ENCODE assay signal across 22 mouse cellular contexts in genomic region chr19:33087961-33088360, GRCm38 (mm10).
DNase-seq lines count a peak whose midpoint lies in the region; TF ChIP-seq lines count a peak whose summit lies in the region.
"Had no signal": no experiment of that assay in that cellular context is flagged by ENCODE, and none has a peak within 500 bp of the region (broad histone marks: within the 10 kb centered on the region; RNA-seq: fewer than 3 reads in every experiment).

No protein-coding gene starts in this region.

- no peak overlapping the region for H3K4me3 ChIP-seq in gastrocnemius, adult 2 months
- H3K4me3 ChIP-seq in layer of hippocampus, adult 2 months: no peak overlapping the region
- H3K4me3 ChIP-seq: embryonic facial prominence, embryonic 15.5 days; erythroblast, embryonic 14.5 days; forebrain, embryonic 10.5 days; heart, embryonic 10.5 days; hindbrain, embryonic 12.5 days had no signal

- DNase-seq in gastrocnemius, adult 2 months: no peak
- no peak for DNase-seq in gastrocnemius, postnatal 14 days
- peak; percentile 48 to 50 for DNase-seq in spleen, postnatal 36 days (ENCODE audit: low spot score in 2 of 2)
- no peak for DNase-seq in spleen, adult 12 weeks (ENCODE audit: low spot score)
- DNase-seq in thymus, postnatal 0 days (ENCODE audit: low spot score): peak; percentile 46
- peak; percentile 33 for DNase-seq in thymus, postnatal 4 days
- DNase-seq in layer of hippocampus, adult 2 months (ENCODE audit: low spot score in 2 of 2): no peak
- DNase-seq in gastrocnemius, adult 18-20 months (ENCODE audit: low spot score): no peak
- DNase-seq: adrenal gland, adult 2 months; adrenal gland, postnatal 25 days; cerebellum, adult 2 months; cerebellum, postnatal 14 days; embryo, embryonic 11 days; gastrocnemius, postnatal 25 days; heart, postnatal 10 days; heart, postnatal 4 days had no signal

- intact Hi-C loops in gastrocnemius, adult 2 months (cut with DNase I): no loop called here
- intact Hi-C loops in gastrocnemius, postnatal 14 days (cut with DNase I; ENCODE audit: low total_unique reads): no loop called here

- TF ChIP-seq CTCF in gastrocnemius, adult 2 months (IDR thresholded peaks at IDR 0.05): no peak
- no peak for TF ChIP-seq CTCF in layer of hippocampus, adult 2 months (conservative IDR thresholded peaks at IDR 0.05)

- peak overlapping the region; percentile 35 for H3K27ac ChIP-seq in gastrocnemius, adult 2 months
- H3K27ac ChIP-seq in layer of hippocampus, adult 2 months: no peak overlapping the region
- H3K27ac ChIP-seq: embryonic facial prominence, embryonic 15.5 days; forebrain, embryonic 10.5 days; heart, embryonic 10.5 days; hindbrain, embryonic 12.5 days; hindbrain, postnatal 0 days had no signal

Comparison
In these comparisons a context has a peak if more than half of its experiments do, and no peak if none do; other contexts are left out.
1. DNase-seq: peak in spleen, postnatal 36 days (2 of 2), thymus, postnatal 0 days (single experiment) and thymus, postnatal 4 days (single experiment); none in gastrocnemius, adult 2 months (single experiment), gastrocnemius, postnatal 14 days (single experiment), spleen, adult 12 weeks (single experiment), layer of hippocampus, adult 2 months (0 of 2) and gastrocnemius, adult 18-20 months (single experiment).